Mouse (Mus musculus) adrenal gland, postnatal 10 days (tissue): Measurements from ENCODE around the gene Alad. TPM values are rescaled to one million over a fixed set of nuclear protein-coding genes. Genes with fewer than 3 reads are reported as not detected.
A peak's percentile ranks its signal among the peaks of the same experiment; 100 is the strongest.

Experiments used
- DNase-seq: peaks from one replicate; pipeline ENCODE4 v3.0.0; 2021; ENCODE audit warnings: mixed read lengths
- total RNA-seq, 2 experiments: library from RNA; stranded (reverse); gene quantifications; 2 replicates each; pipeline ENCODE4 v1.2.3; 2021

The Alad gene
- total RNA-seq, 2 experiments from 2014 or later: 110 to 122 TPM

GRCm38 (mm10) chr4:62517538-62518415 is 1.9 kb downstream of the Alad start:
- DNase-seq: no peak

GRCm38 (mm10) chr4:62517046-62517445 is 2.7 kb downstream of the Alad start:
- DNase-seq: no peak

- DNase-seq: no peak
These were observed 3.1 kb downstream of the Alad start for GRCm38 (mm10) chr4:62516579-62516978.

- DNase-seq: peak; percentile 65
These were observed 3.6 kb downstream of the Alad start for GRCm38 (mm10) chr4:62516079-62516478.

GRCm38 (mm10) chr4:62515490-62515889 is 4.2 kb downstream of the Alad start:
- DNase-seq: no peak

GRCm38 (mm10) chr4:62514995-62515394 is 4.7 kb downstream of the Alad start:
- no peak for DNase-seq

- DNase-seq: no peak
These were observed 5.7 kb downstream of the Alad start for GRCm38 (mm10) chr4:62513998-62514506.

- DNase-seq: peak; percentile 90
These were observed 9.8 kb downstream of the Alad start for GRCm38 (mm10) chr4:62509946-62510345.

GRCm38 (mm10) chr4:62508839-62509238 is 10.9 kb downstream of the Alad start:
- DNase-seq: no peak

GRCm38 (mm10) chr4:62506798-62507197 is 12.9 kb downstream of the Alad start:
- DNase-seq: peak; percentile 57

GRCm38 (mm10) chr4:62505991-62506390 is 13.7 kb downstream of the Alad start:
- DNase-seq: no peak

GRCm38 (mm10) chr4:62503374-62503970 is 16.2 kb downstream of the Alad start, which contains the start of gene Hdhd3:
Gene Hdhd3, minus strand, starts transcription at chr4:62503467.
- peak; percentile 1 for DNase-seq

GRCm38 (mm10) chr4:62502969-62503368 is 16.7 kb downstream of the Alad start:
- peak; percentile 14 for DNase-seq

GRCm38 (mm10) chr4:62501964-62502732 is 17.6 kb downstream of the Alad start:
- peak; percentile 94 for DNase-seq

- DNase-seq: no peak
These were observed 18.2 kb downstream of the Alad start for GRCm38 (mm10) chr4:62501534-62501933.

GRCm38 (mm10) chr4:62500799-62501198 is 18.9 kb downstream of the Alad start:
- DNase-seq: peak; percentile 1

GRCm38 (mm10) chr4:62496815-62497214 is 22.9 kb downstream of the Alad start:
- peak; percentile 84 for DNase-seq

- DNase-seq: peak; percentile 78
These were observed 23.8 kb downstream of the Alad start for GRCm38 (mm10) chr4:62495946-62496345.

GRCm38 (mm10) chr4:62494230-62494629 is 25.5 kb downstream of the Alad start:
- DNase-seq: no peak

GRCm38 (mm10) chr4:62492682-62493081 is 27.0 kb downstream of the Alad start:
- no peak for DNase-seq

GRCm38 (mm10) chr4:62487914-62488313 is 31.8 kb downstream of the Alad start:
- DNase-seq: no peak

GRCm38 (mm10) chr4:62487172-62487571 is 32.5 kb downstream of the Alad start:
- DNase-seq: no peak
